Mouse (Mus musculus) B cell, adult 67 days (primary cell): ENCODE data around the gene Zcchc9. TPM values are rescaled to one million over a fixed set of nuclear protein-coding genes. Genes with fewer than 3 reads are reported as not detected.

ENCODE experiments used
- total RNA-seq, 2 experiments: library from RNA; stranded (reverse); gene quantifications; 4 replicates each; pipeline ENCODE4 v1.2.4; 2023

The Zcchc9 gene
- total RNA-seq: 10 to 100 TPM; 45.5 to 51.0 TPM

DNA sequence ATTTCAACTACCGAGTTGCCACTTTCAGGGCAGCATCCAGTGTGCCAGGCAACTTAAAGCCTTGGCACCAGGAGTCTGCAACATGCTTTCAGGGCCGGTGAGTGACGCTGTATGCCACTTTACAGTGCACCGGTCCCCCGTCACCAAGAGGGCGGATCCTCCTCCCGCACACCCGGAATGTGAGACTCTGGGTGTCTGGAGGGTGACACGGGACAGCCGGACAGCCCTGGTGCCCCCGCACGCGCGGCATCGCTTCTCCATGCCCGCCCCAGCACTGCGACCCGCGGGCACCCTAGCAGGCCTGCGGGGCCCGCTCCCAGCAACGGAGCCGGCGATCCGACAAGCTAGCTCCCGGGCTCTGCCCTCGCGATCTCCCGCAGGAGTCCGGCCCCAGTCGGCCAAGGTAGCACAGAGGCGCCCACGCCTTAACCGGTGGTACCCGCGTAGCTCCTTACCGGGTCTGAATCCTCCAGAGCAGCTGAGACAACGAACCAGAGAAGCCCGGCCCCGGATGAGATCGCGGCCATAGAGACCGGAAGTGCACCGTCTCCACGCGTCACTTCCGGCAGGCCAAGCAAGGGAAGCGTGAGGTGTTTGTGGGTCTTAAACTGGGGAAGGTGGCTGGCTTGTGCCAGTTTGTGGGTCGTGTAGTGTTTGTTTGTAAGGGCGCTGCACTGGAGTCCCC, at the start of gene Zcchc9:
Zcchc9 (minus strand) TSS at position 551 of the 685 bp plus-strand sequence.

Other genes with a start within 250 kb of the Zcchc9 start
- gene Acot12, start 66.2 kb downstream of the Zcchc9 start, total RNA-seq: not detected
- gene Ckmt2, start 69.2 kb upstream of the Zcchc9 start, total RNA-seq: not detected